19 mouse cellular contexts compared by ENCODE assay signal in the genomic region with DNA sequence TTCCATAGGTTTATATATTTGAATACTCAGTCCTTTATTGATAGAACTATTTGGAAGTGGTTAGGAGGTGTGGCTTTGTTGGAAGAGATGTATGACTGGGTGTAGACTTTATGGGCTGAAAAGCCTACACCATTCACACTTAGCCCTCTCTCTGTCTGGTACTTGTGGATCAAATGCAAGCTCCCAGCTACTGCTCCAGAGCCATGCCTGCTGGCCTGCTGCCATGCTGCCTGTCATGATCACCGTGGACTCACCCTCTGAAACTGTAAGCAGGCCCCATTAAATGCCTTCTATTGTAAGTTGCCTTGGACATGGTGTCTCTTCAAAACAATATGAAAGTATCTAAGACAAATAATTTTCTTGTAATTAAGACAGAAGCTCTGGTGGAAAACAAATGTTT.
DNase-seq lines count a peak whose midpoint lies in the region; ATAC-seq and TF ChIP-seq lines count a peak whose summit lies in the region.
"Had no signal": no experiment of that assay in that cellular context is flagged by ENCODE, and none has a peak within 500 bp of the region (broad histone marks: within the 10 kb centered on the region; RNA-seq: fewer than 3 reads in every experiment).

No protein-coding gene starts in this region.

- H3K4me3 ChIP-seq in embryonic facial prominence, embryonic 13.5 days = no peak overlapping the region
- H3K4me3 ChIP-seq in embryonic facial prominence, embryonic 10.5 days = no peak overlapping the region
- no peak overlapping the region for H3K4me3 ChIP-seq in hindbrain, postnatal 0 days (ENCODE audit: low read length)
- H3K4me3 ChIP-seq in hindbrain, embryonic 10.5 days = no peak overlapping the region
- H3K4me3 ChIP-seq in midbrain, postnatal 0 days (ENCODE audit: low read depth, low read length) = no peak overlapping the region
- H3K4me3 ChIP-seq in midbrain, embryonic 11.5 days (ENCODE audit: low read depth, low read length) = no peak overlapping the region
- H3K4me3 ChIP-seq: forebrain, embryonic 12.5 days; heart, embryonic 13.5 days; hindbrain, embryonic 13.5 days had no signal

- no peaks in the 10 kb centered on the region for H3K27me3 ChIP-seq in embryonic facial prominence, embryonic 13.5 days
- no peaks in the 10 kb centered on the region for H3K27me3 ChIP-seq in embryonic facial prominence, embryonic 10.5 days (replicated peaks; ENCODE audit: low read depth, poor library complexity, severe bottlenecking)
- no peaks in the 10 kb centered on the region for H3K27me3 ChIP-seq in hindbrain, postnatal 0 days (ENCODE audit: insufficient read depth, low read length)
- H3K27me3 ChIP-seq in hindbrain, embryonic 10.5 days (ENCODE audit: insufficient read depth, poor library complexity, severe bottlenecking) = no peaks in the 10 kb centered on the region
- H3K27me3 ChIP-seq in midbrain, postnatal 0 days (ENCODE audit: insufficient read depth, low read length) = no peaks in the 10 kb centered on the region
- H3K27me3 ChIP-seq in midbrain, embryonic 11.5 days (ENCODE audit: control insufficient read depth, insufficient read depth, low read length) = no peaks in the 10 kb centered on the region
- H3K27me3 ChIP-seq: CH12.LX; forebrain, embryonic 12.5 days; heart, embryonic 13.5 days; hindbrain, embryonic 13.5 days had no signal

- TF ChIP-seq CTCF in hindbrain, postnatal 0 days (IDR thresholded peaks at IDR 0.05; ENCODE audit: low read depth) = no peak
- TF ChIP-seq CTCF in midbrain, postnatal 0 days (IDR thresholded peaks at IDR 0.05) = no peak

- 0 out of 2 replicates have a peak, but pooled peaks have one; percentile 59 for ATAC-seq in embryonic facial prominence, embryonic 13.5 days (ENCODE audit: insufficient number of reproducible peaks, insufficient read depth, low FRiP score, low TSS enrichment, low read depth)
- ATAC-seq in hindbrain, postnatal 0 days = no peak
- no peak for ATAC-seq in midbrain, postnatal 0 days (ENCODE audit: low FRiP score)
- ATAC-seq in midbrain, embryonic 11.5 days (ENCODE audit: low FRiP score) = no peak
- ATAC-seq: intestine, embryonic 16.5 days had no signal

- no peaks in the 10 kb centered on the region for H3K36me3 ChIP-seq in embryonic facial prominence, embryonic 13.5 days
- H3K36me3 ChIP-seq in embryonic facial prominence, embryonic 10.5 days (replicated peaks) = no peaks in the 10 kb centered on the region
- H3K36me3 ChIP-seq in hindbrain, postnatal 0 days (ENCODE audit: insufficient read depth, low read length) = no peaks in the 10 kb centered on the region
- H3K36me3 ChIP-seq in hindbrain, embryonic 10.5 days = no peaks in the 10 kb centered on the region
- no peaks in the 10 kb centered on the region for H3K36me3 ChIP-seq in midbrain, postnatal 0 days (ENCODE audit: insufficient read depth, low read length)
- no peaks in the 10 kb centered on the region for H3K36me3 ChIP-seq in midbrain, embryonic 11.5 days (ENCODE audit: control insufficient read depth, insufficient read depth, low read length)
- H3K36me3 ChIP-seq: forebrain, embryonic 12.5 days; heart, embryonic 13.5 days; hindbrain, embryonic 13.5 days had no signal

- WGBS in embryonic facial prominence, embryonic 13.5 days = 70% methylated on average over 1 of the region's 1 CpGs
- WGBS in embryonic facial prominence, embryonic 10.5 days = 75% methylated on average over 1 of the region's 1 CpGs
- 30% methylated on average over 1 of the region's 1 CpGs for WGBS in hindbrain, postnatal 0 days
- 80% methylated on average over 1 of the region's 1 CpGs for WGBS in hindbrain, embryonic 10.5 days
- WGBS in midbrain, postnatal 0 days = 42% methylated on average over 1 of the region's 1 CpGs
- 83% methylated on average over 1 of the region's 1 CpGs for WGBS in midbrain, embryonic 11.5 days

- H3K4me2 ChIP-seq in embryonic facial prominence, embryonic 13.5 days = no peak overlapping the region
- H3K4me2 ChIP-seq in hindbrain, postnatal 0 days (ENCODE audit: low read depth, low read length) = no peak overlapping the region
- no peak overlapping the region for H3K4me2 ChIP-seq in midbrain, postnatal 0 days (ENCODE audit: low read depth, low read length, poor library complexity, severe bottlenecking)
- no peak overlapping the region for H3K4me2 ChIP-seq in midbrain, embryonic 11.5 days
- H3K4me2 ChIP-seq: forebrain, embryonic 12.5 days; heart, embryonic 13.5 days; hindbrain, embryonic 13.5 days had no signal

- H3K9me3 ChIP-seq in embryonic facial prominence, embryonic 13.5 days = no peaks in the 10 kb centered on the region
- no peaks in the 10 kb centered on the region for H3K9me3 ChIP-seq in embryonic facial prominence, embryonic 10.5 days
- H3K9me3 ChIP-seq in hindbrain, postnatal 0 days (ENCODE audit: low read length) = no peaks in the 10 kb centered on the region
- no peaks in the 10 kb centered on the region for H3K9me3 ChIP-seq in hindbrain, embryonic 10.5 days
- no peaks in the 10 kb centered on the region for H3K9me3 ChIP-seq in midbrain, postnatal 0 days (ENCODE audit: low read length)
- no peaks in the 10 kb centered on the region for H3K9me3 ChIP-seq in midbrain, embryonic 11.5 days (ENCODE audit: control insufficient read depth, low read length)
- H3K9me3 ChIP-seq: forebrain, embryonic 12.5 days; heart, embryonic 13.5 days; hindbrain, embryonic 13.5 days had no signal

- H3K4me1 ChIP-seq in embryonic facial prominence, embryonic 13.5 days = no peaks in the 10 kb centered on the region
- H3K4me1 ChIP-seq in embryonic facial prominence, embryonic 10.5 days = no peaks in the 10 kb centered on the region
- no peaks in the 10 kb centered on the region for H3K4me1 ChIP-seq in hindbrain, postnatal 0 days (ENCODE audit: insufficient read depth, low read length)
- H3K4me1 ChIP-seq in hindbrain, embryonic 10.5 days (replicated peaks) = no peaks in the 10 kb centered on the region
- no peaks in the 10 kb centered on the region for H3K4me1 ChIP-seq in midbrain, postnatal 0 days (ENCODE audit: insufficient read depth, low read length)
- H3K4me1 ChIP-seq in midbrain, embryonic 11.5 days (ENCODE audit: control insufficient read depth, insufficient read depth, low read length) = no peaks in the 10 kb centered on the region
- H3K4me1 ChIP-seq: forebrain, embryonic 12.5 days; heart, embryonic 13.5 days; hindbrain, embryonic 13.5 days had no signal

- no peak overlapping the region for H3K27ac ChIP-seq in embryonic facial prominence, embryonic 13.5 days
- H3K27ac ChIP-seq in embryonic facial prominence, embryonic 10.5 days (replicated peaks) = no peak overlapping the region
- no peak overlapping the region for H3K27ac ChIP-seq in hindbrain, postnatal 0 days
- H3K27ac ChIP-seq in hindbrain, embryonic 10.5 days = no peak overlapping the region
- H3K27ac ChIP-seq in midbrain, postnatal 0 days (ENCODE audit: low read depth, low read length) = no peak overlapping the region
- no peak overlapping the region for H3K27ac ChIP-seq in midbrain, embryonic 11.5 days (ENCODE audit: low read depth, low read length)
- H3K27ac ChIP-seq: forebrain, embryonic 12.5 days; heart, embryonic 13.5 days; hindbrain, embryonic 13.5 days had no signal

- no peak for DNase-seq in embryonic facial prominence, embryonic 10.5 days (ENCODE audit: low spot score)
- peak; percentile 32 for DNase-seq in hindbrain, postnatal 0 days (ENCODE audit: low spot score)
- DNase-seq in hindbrain, embryonic 10.5 days (ENCODE audit: low spot score) = no peak
- DNase-seq in midbrain, postnatal 0 days (ENCODE audit: low spot score) = peak; percentile 14
- no peak for DNase-seq in midbrain, embryonic 11.5 days (ENCODE audit: low spot score, missing footprints)
- peak; percentile 1 for DNase-seq in naive thymus-derived CD4-positive, alpha-beta T cell, adult 2 months (ENCODE audit: low read depth)
- DNase-seq: adrenal gland, adult 2 months; adrenal gland, postnatal 25 days; cerebellum, adult 2 months; cerebellum, postnatal 36 days; gastrocnemius, postnatal 36 days; heart, adult 11 months; heart, postnatal 36 days had no signal

- no peak overlapping the region for H3K9ac ChIP-seq in embryonic facial prominence, embryonic 13.5 days
- H3K9ac ChIP-seq in hindbrain, postnatal 0 days (replicated peaks; ENCODE audit: low read length) = no peak overlapping the region
- H3K9ac ChIP-seq in midbrain, postnatal 0 days (replicated peaks; ENCODE audit: low read length, poor library complexity, severe bottlenecking) = no peak overlapping the region
- no peak overlapping the region for H3K9ac ChIP-seq in midbrain, embryonic 11.5 days (ENCODE audit: low read length)
- H3K9ac ChIP-seq: forebrain, embryonic 12.5 days; heart, embryonic 13.5 days; hindbrain, embryonic 13.5 days had no signal

Comparison
In these comparisons a context has a peak if more than half of its experiments do, and no peak if none do; other contexts are left out.
1. DNase-seq: peak in hindbrain, postnatal 0 days (single experiment), midbrain, postnatal 0 days (single experiment) and naive thymus-derived CD4-positive, alpha-beta T cell, adult 2 months (single experiment); none in embryonic facial prominence, embryonic 10.5 days (single experiment), hindbrain, embryonic 10.5 days (single experiment) and midbrain, embryonic 11.5 days (single experiment).